Mouse (Mus musculus): ENCODE data around the gene Tnrc18. TPM values are rescaled to one million over a fixed set of nuclear protein-coding genes. Genes with fewer than 3 reads are reported as not detected.

Tnrc18 gene
- total and polyA plus RNA-seq, 2 experiments from 2014 or later: 19.9 to 137 TPM

DNA sequence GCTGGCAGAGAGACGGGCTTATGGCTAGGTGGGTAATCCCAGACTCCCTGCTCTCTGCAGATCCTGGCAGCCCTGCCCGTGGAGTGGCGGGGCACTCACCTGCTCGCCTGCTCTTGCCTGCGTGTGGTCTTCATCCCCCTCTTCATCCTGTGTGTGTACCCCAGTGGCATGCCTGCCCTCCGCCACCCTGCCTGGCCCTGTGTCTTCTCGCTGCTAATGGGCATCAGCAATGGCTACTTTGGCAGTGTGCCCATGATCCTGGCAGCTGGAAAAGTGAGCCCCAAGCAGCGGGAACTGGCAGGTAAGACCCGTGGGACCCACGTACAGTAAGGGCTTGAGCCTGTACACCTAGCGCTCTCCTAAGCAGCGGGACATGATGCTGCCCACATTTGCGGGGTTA is 97.6 kb downstream of the Tnrc18 start:
- Histone ChIP-seq H3K27ac (no peak overlapping the region), H3K36me3 (ENCODE audit: insufficient read depth, low read length) (peaks cover 7% of the 10 kb centered on the region; the same call in 1 of the 2 replicates), H3K4me3 (ENCODE audit: low read length) (no peak overlapping the region), H3K4me2 (ENCODE audit: low read depth, low read length) (no peak overlapping the region), H3K4me1 (ENCODE audit: insufficient read depth, low read length) (no peaks in the 10 kb centered on the region), H3K9ac (replicated peaks; ENCODE audit: low read length) (no peak overlapping the region), H3K9me3 (ENCODE audit: low read length) (no peaks in the 10 kb centered on the region), H3K27me3 (ENCODE audit: insufficient read depth, low read length) (no peaks in the 10 kb centered on the region)
- ATAC-seq (no peak), DNase-seq (ENCODE audit: low spot score) (no peak)
- 81% methylated on average over 13 of the region's 13 CpGs for WGBS
- TF ChIP-seq CTCF (IDR thresholded peaks at IDR 0.05; ENCODE audit: low read depth): no peak

DNA sequence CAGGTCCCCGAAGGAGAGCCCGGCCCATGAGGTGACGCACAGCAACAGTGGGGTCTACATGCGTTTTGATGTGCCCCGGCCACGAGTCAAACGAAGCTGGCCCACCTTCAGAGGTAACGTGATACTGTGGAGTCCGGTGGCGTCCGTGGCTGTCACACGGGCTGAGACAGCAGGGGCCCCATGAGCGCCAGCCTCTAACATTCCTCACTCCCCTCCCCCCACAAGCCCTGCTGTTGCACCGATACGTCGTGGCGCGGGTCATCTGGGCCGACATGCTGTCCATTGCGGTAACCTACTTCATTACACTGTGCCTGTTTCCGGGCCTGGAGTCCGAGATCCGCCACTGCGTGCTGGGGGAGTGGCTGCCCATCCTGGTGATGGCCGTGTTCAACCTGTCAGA is 99.0 kb downstream of the Tnrc18 start:
- Histone ChIP-seq H3K36me3 (ENCODE audit: insufficient read depth, low read length) (peaks cover 15% of the 10 kb centered on the region; the same call in 1 of the 2 replicates), H3K4me2 (ENCODE audit: low read depth, low read length) (no peak overlapping the region), H3K4me1 (ENCODE audit: insufficient read depth, low read length) (no peaks in the 10 kb centered on the region), H3K27me3 (ENCODE audit: insufficient read depth, low read length) (no peaks in the 10 kb centered on the region), H3K4me3 (ENCODE audit: low read length) (no peak overlapping the region), H3K9ac (replicated peaks; ENCODE audit: low read length) (no peak overlapping the region), H3K27ac (no peak overlapping the region), H3K9me3 (ENCODE audit: low read length) (no peaks in the 10 kb centered on the region)
- ATAC-seq (no peak), DNase-seq (ENCODE audit: low spot score) (no peak)
- WGBS: 74% methylated on average over 25 of the region's 25 CpGs
- no peak for TF ChIP-seq CTCF (IDR thresholded peaks at IDR 0.05; ENCODE audit: low read depth)

GRCm38 (mm10) chr5:142718037-142718436 is 99.4 kb downstream of the Tnrc18 start:
- ATAC-seq (peak; percentile 47; the same call in 1 of the 2 replicates), DNase-seq (ENCODE audit: low spot score) (peak; percentile 84)
- Histone ChIP-seq H3K9ac (replicated peaks; ENCODE audit: low read length) (no peak overlapping the region), H3K4me1 (ENCODE audit: insufficient read depth, low read length) (no peaks in the 10 kb centered on the region), H3K4me3 (ENCODE audit: low read length) (no peak overlapping the region), H3K4me2 (ENCODE audit: low read depth, low read length) (no peak overlapping the region), H3K27me3 (ENCODE audit: insufficient read depth, low read length) (no peaks in the 10 kb centered on the region), H3K9me3 (ENCODE audit: low read length) (no peaks in the 10 kb centered on the region), H3K36me3 (ENCODE audit: insufficient read depth, low read length) (peaks cover 15% of the 10 kb centered on the region; the same call in 1 of the 2 replicates), H3K27ac (no peak overlapping the region)
- 24% methylated on average over 4 of the region's 4 CpGs for WGBS
- TF ChIP-seq CTCF (IDR thresholded peaks at IDR 0.05; ENCODE audit: low read depth): peak; percentile 99

- H3K9ac ChIP-seq (replicated peaks; ENCODE audit: low read length): no peak overlapping the region
- no peak overlapping the region for H3K4me2 ChIP-seq (ENCODE audit: low read depth, low read length)
- no peak for TF ChIP-seq CTCF (IDR thresholded peaks at IDR 0.05; ENCODE audit: low read depth)
- no peaks in the 10 kb centered on the region for H3K9me3 ChIP-seq (ENCODE audit: low read length)
- H3K4me3 ChIP-seq (ENCODE audit: low read length): no peak overlapping the region
- peaks cover 19% of the 10 kb centered on the region; the same call in 1 of the 2 replicates for H3K36me3 ChIP-seq (ENCODE audit: insufficient read depth, low read length)
- no peaks in the 10 kb centered on the region for H3K27me3 ChIP-seq (ENCODE audit: insufficient read depth, low read length)
- WGBS: 80% methylated on average over 6 of the region's 6 CpGs
- no peak for DNase-seq (ENCODE audit: low spot score)
- no peak overlapping the region for H3K27ac ChIP-seq
- ATAC-seq: no peak
- H3K4me1 ChIP-seq (ENCODE audit: insufficient read depth, low read length): no peaks in the 10 kb centered on the region
Observed at GRCm38 (mm10) chr5:142716056-142716455, 101.4 kb downstream of the Tnrc18 start.

DNA sequence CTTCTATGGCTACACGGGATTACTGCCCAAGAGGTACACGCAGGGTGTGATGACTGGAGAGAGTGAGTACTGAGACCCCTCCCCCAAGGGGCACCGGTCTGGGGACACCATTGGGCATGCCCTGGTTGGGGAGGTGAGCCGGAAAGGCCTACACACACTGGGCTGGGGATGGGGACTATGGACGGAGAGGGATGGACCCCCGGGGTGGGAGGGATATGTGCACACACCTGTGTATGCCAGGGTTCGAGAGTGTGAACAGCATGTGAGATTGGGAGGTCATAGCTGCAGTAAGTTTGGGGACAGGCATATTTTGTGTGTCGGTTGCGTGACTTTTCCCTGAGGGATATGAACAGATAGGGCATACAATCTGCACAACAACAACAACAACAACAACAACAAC is 102.4 kb downstream of the Tnrc18 start:
- DNase-seq (ENCODE audit: low spot score) (no peak), ATAC-seq (no peak)
- Histone ChIP-seq H3K4me2 (ENCODE audit: low read depth, low read length) (no peak overlapping the region), H3K27me3 (ENCODE audit: insufficient read depth, low read length) (no peaks in the 10 kb centered on the region), H3K4me1 (ENCODE audit: insufficient read depth, low read length) (no peaks in the 10 kb centered on the region), H3K9ac (replicated peaks; ENCODE audit: low read length) (no peak overlapping the region), H3K27ac (no peak overlapping the region), H3K36me3 (ENCODE audit: insufficient read depth, low read length) (peaks cover 25% of the 10 kb centered on the region; the same call in 1 of the 2 replicates), H3K9me3 (ENCODE audit: low read length) (no peaks in the 10 kb centered on the region), H3K4me3 (ENCODE audit: low read length) (no peak overlapping the region)
- WGBS: 84% methylated on average over 9 of the region's 9 CpGs
- TF ChIP-seq CTCF (IDR thresholded peaks at IDR 0.05; ENCODE audit: low read depth): no peak

DNA sequence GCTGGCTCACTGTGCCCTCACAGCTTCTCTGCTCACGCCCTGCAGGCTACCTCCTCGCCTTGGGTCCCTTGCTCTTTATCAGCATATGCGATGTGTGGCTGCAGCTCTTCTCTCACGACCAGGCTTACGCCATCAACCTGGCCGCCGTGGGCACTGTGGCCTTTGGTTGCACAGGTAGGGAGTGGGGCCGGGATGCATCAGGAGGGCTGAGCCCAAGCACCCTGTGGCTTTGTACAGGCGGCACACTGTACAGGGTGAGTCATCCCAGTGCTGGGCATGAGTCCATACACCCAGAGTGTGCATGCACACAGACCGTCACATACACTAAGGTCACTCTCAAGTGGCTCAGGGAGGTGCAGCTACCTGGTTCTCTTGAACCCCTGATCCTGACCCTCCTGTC is 103.5 kb downstream of the Tnrc18 start:
- no peak overlapping the region for H3K4me2 ChIP-seq (ENCODE audit: low read depth, low read length)
- no peak overlapping the region for H3K9ac ChIP-seq (replicated peaks; ENCODE audit: low read length)
- H3K4me3 ChIP-seq (ENCODE audit: low read length): no peak overlapping the region
- no peak for TF ChIP-seq CTCF (IDR thresholded peaks at IDR 0.05; ENCODE audit: low read depth)
- DNase-seq (ENCODE audit: low spot score): no peak
- WGBS: 93% methylated on average over 10 of the region's 10 CpGs
- ATAC-seq: no peak; the same call in 1 of the 2 replicates
- no peak overlapping the region for H3K27ac ChIP-seq
- no peaks in the 10 kb centered on the region for H3K4me1 ChIP-seq (ENCODE audit: insufficient read depth, low read length)
- no peaks in the 10 kb centered on the region for H3K27me3 ChIP-seq (ENCODE audit: insufficient read depth, low read length)
- H3K36me3 ChIP-seq (ENCODE audit: insufficient read depth, low read length): peaks cover 23% of the 10 kb centered on the region; the same call in 1 of the 2 replicates
- no peaks in the 10 kb centered on the region for H3K9me3 ChIP-seq (ENCODE audit: low read length)

DNA sequence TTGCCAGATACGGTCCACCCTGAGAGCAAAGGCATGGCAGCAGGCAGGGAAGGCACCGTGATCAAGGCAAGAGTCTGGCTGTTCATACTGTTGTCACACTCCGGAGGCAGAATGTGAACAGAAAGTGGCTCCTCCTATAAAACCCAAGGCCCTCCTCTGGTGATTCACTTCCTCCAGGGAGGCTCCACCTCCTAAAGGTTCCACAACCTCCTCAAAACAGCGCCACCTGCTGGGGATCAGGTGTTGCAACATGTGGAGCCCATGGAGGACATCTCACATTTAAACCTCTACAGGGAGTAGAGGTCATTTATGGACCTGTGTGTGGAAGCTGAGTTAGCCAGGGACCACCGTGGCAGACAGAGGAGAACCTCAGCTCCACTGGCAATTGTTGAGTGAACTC is 105.1 kb downstream of the Tnrc18 start:
- 89% methylated on average over 5 of the region's 5 CpGs for WGBS

More for the DNA sequence above, 105.1 kb downstream of the Tnrc18 start:
- peak; percentile 59 for TF ChIP-seq CTCF (IDR thresholded peaks at IDR 0.05; ENCODE audit: low read depth)
- H3K4me2 ChIP-seq (ENCODE audit: low read depth, low read length): no peak overlapping the region
- H3K27ac ChIP-seq: no peak overlapping the region
- peaks cover 17% of the 10 kb centered on the region; the same call in 1 of the 2 replicates for H3K36me3 ChIP-seq (ENCODE audit: insufficient read depth, low read length)
- ATAC-seq (no peak), DNase-seq (ENCODE audit: low spot score) (peak; percentile 41)
- no peaks in the 10 kb centered on the region for H3K27me3 ChIP-seq (ENCODE audit: insufficient read depth, low read length)
- no peak overlapping the region for H3K9ac ChIP-seq (replicated peaks; ENCODE audit: low read length)
- no peaks in the 10 kb centered on the region for H3K9me3 ChIP-seq (ENCODE audit: low read length)
- H3K4me3 ChIP-seq (ENCODE audit: low read length): no peak overlapping the region
- no peaks in the 10 kb centered on the region for H3K4me1 ChIP-seq (ENCODE audit: insufficient read depth, low read length)

Data from hindbrain, postnatal 0 days (tissue).